Mouse (Mus musculus) midbrain, embryonic 16.5 days (tissue): ENCODE measurements around the gene Dbndd2. TPM values are rescaled to one million over a fixed set of nuclear protein-coding genes. Genes with fewer than 3 reads are reported as not detected.

Experiments
- ATAC-seq: fragments of 200-750 bp; cut with Nextera tagmentation; 2 replicates; pipeline ENCODE4 v1.8.0; 2017; ENCODE audit warnings: moderate TSS enrichment
- H3K27ac ChIP-seq: fragments of 300-500 bp; sonication (generic); 2 replicates; pipeline ENCODE4 v1.5.1; 2014; ENCODE audit warnings: mild to moderate bottlenecking, low read length, mixed read lengths
- H3K27me3 ChIP-seq: fragments of 300-500 bp; sonication (generic); 2 replicates; pipeline ENCODE4 v1.6.1; 2014; ENCODE audit warnings: low read depth, low read length, mixed read lengths; ENCODE audit not compliant: control insufficient read depth, insufficient read depth
- H3K36me3 ChIP-seq: fragments of 300-500 bp; sonication (generic); 2 replicates; pipeline ENCODE4 v1.6.1; 2014; ENCODE audit warnings: mild to moderate bottlenecking, low read length, moderate library complexity, mixed read lengths; ENCODE audit not compliant: control insufficient read depth, insufficient read depth
- H3K4me1 ChIP-seq: fragments of 300-500 bp; sonication (generic); 2 replicates; pipeline ENCODE4 v1.6.1; 2014; ENCODE audit warnings: mild to moderate bottlenecking, low read length, mixed read lengths; ENCODE audit not compliant: control insufficient read depth, insufficient read depth
- H3K4me2 ChIP-seq: fragments of 300-500 bp; sonication (generic); 2 replicates; pipeline ENCODE4 v1.6.1; 2014; ENCODE audit warnings: mild to moderate bottlenecking, low read length, mixed read lengths
- H3K4me3 ChIP-seq: fragments of 300-500 bp; sonication (generic); 2 replicates; pipeline ENCODE4 v1.5.1; 2014; ENCODE audit warnings: low read depth, mild to moderate bottlenecking, low read length, moderate library complexity, mixed read lengths
- H3K9ac ChIP-seq: fragments of 300-500 bp; sonication (generic); 2 replicates; pipeline ENCODE4 v1.6.1; 2014; ENCODE audit warnings: low read depth, low read length, mixed read lengths
- H3K9me3 ChIP-seq: fragments of 300-500 bp; sonication (generic); replicated peaks from 2 replicates; pipeline ENCODE4 v1.6.1; 2014; ENCODE audit warnings: mild to moderate bottlenecking, low read length, mixed read lengths; ENCODE audit not compliant: control insufficient read depth, poor library complexity, severe bottlenecking
- WGBS: fragments of 180-500 bp; shearing (Covaris S2); extraction: QIAGEN DNeasy Blood & Tissue Kit; methylation state at CpG from one replicate; pipeline ENCODE4 v1.1.7; 2014; 5-methylcytosine and 5-hydroxymethylcytosine counted together
- polyA plus RNA-seq: library from polyadenylated mRNA; unstranded; fragments of >200 nt; fragmentation: Nextera tagmentation; extraction: Ambion mirVana; gene quantifications from 2 replicates; pipeline ENCODE4 v1.2.1, GENCODE M21; 2015

Gene Dbndd2
- polyA plus RNA-seq, 1 experiment from 2014 or later, result 17.8 TPM

- H3K4me3 ChIP-seq, result no peak overlapping the region
- H3K27ac ChIP-seq, result no peak overlapping the region
- H3K4me1 ChIP-seq, result no peaks in the 10 kb centered on the region
- H3K9ac ChIP-seq, result no peak overlapping the region
- WGBS, result 90% methylated on average over 14 of the region's 14 CpGs
- no peak overlapping the region for H3K4me2 ChIP-seq
- H3K27me3 ChIP-seq, result no peaks in the 10 kb centered on the region
- no peaks in the 10 kb centered on the region for H3K9me3 ChIP-seq
- ATAC-seq, result no peak
- no peaks in the 10 kb centered on the region for H3K36me3 ChIP-seq
These were observed 36.4 kb upstream of the Dbndd2 start for GRCm38 (mm10) chr2:164449341-164450042.

GRCm38 (mm10) chr2:164452000-164452676 is 33.8 kb upstream of the Dbndd2 start:
- no peak overlapping the region for H3K9ac ChIP-seq
- H3K9me3 ChIP-seq, result no peaks in the 10 kb centered on the region
- ATAC-seq, result no peak
- H3K4me3 ChIP-seq, result no peak overlapping the region
- no peaks in the 10 kb centered on the region for H3K27me3 ChIP-seq
- 52% methylated on average over 13 of the region's 13 CpGs for WGBS
- no peaks in the 10 kb centered on the region for H3K4me1 ChIP-seq
- no peak overlapping the region for H3K4me2 ChIP-seq
- no peaks in the 10 kb centered on the region for H3K36me3 ChIP-seq
- H3K27ac ChIP-seq, result no peak overlapping the region

- Histone ChIP-seq H3K36me3 (no peaks in the 10 kb centered on the region), H3K27me3 (no peaks in the 10 kb centered on the region)
- WGBS, result 85% methylated on average over 14 of the region's 14 CpGs
These were observed 32.7 kb upstream of the Dbndd2 start for GRCm38 (mm10) chr2:164453047-164453757.

GRCm38 (mm10) chr2:164453887-164454500 is 31.9 kb upstream of the Dbndd2 start:
- H3K36me3 ChIP-seq, result no peaks in the 10 kb centered on the region
- H3K4me3 ChIP-seq, result no peak overlapping the region
- H3K9me3 ChIP-seq, result no peaks in the 10 kb centered on the region
- no peak overlapping the region for H3K9ac ChIP-seq
- H3K4me1 ChIP-seq, result no peaks in the 10 kb centered on the region
- H3K4me2 ChIP-seq, result no peak overlapping the region
- H3K27ac ChIP-seq, result no peak overlapping the region
- H3K27me3 ChIP-seq, result no peaks in the 10 kb centered on the region
- ATAC-seq, result no peak
- 66% methylated on average over 7 of the region's 7 CpGs for WGBS

More at GRCm38 (mm10) chr2:164453047-164453757, 32.7 kb upstream of the Dbndd2 start:
- Histone ChIP-seq H3K9ac (no peak overlapping the region), H3K4me1 (no peaks in the 10 kb centered on the region), H3K4me3 (no peak overlapping the region), H3K9me3 (no peaks in the 10 kb centered on the region), H3K4me2 (no peak overlapping the region), H3K27ac (no peak overlapping the region)
- ATAC-seq, result no peak

- no peaks in the 10 kb centered on the region for H3K36me3 ChIP-seq
- H3K4me3 ChIP-seq, result no peak overlapping the region
- 84% methylated on average over 10 of the region's 10 CpGs for WGBS
- H3K9ac ChIP-seq, result no peak overlapping the region
- no peaks in the 10 kb centered on the region for H3K27me3 ChIP-seq
- no peak for ATAC-seq
- H3K4me2 ChIP-seq, result no peak overlapping the region
- no peaks in the 10 kb centered on the region for H3K4me1 ChIP-seq
- H3K9me3 ChIP-seq, result no peaks in the 10 kb centered on the region
- H3K27ac ChIP-seq, result no peak overlapping the region
These were observed 31.1 kb upstream of the Dbndd2 start for GRCm38 (mm10) chr2:164454846-164455245.

GRCm38 (mm10) chr2:164455421-164456190 is 30.3 kb upstream of the Dbndd2 start:
- no peak overlapping the region for H3K4me2 ChIP-seq
- H3K9ac ChIP-seq, result no peak overlapping the region
- no peaks in the 10 kb centered on the region for H3K4me1 ChIP-seq
- H3K9me3 ChIP-seq, result no peaks in the 10 kb centered on the region
- no peaks in the 10 kb centered on the region for H3K27me3 ChIP-seq
- no peak overlapping the region for H3K27ac ChIP-seq
- H3K4me3 ChIP-seq, result no peak overlapping the region
- H3K36me3 ChIP-seq, result no peaks in the 10 kb centered on the region
- no peak for ATAC-seq
- WGBS, result 77% methylated on average over 6 of the region's 6 CpGs

- no peak for ATAC-seq
- Histone ChIP-seq H3K4me3 (no peak overlapping the region), H3K36me3 (no peaks in the 10 kb centered on the region), H3K27ac (no peak overlapping the region), H3K27me3 (no peaks in the 10 kb centered on the region), H3K4me2 (no peak overlapping the region; the same call in 1 of the 2 replicates), H3K9ac (no peak overlapping the region), H3K4me1 (no peaks in the 10 kb centered on the region), H3K9me3 (no peaks in the 10 kb centered on the region)
- WGBS, result 80% methylated on average over 1 of the region's 1 CpGs
These were observed 29.5 kb upstream of the Dbndd2 start for GRCm38 (mm10) chr2:164456413-164456812.

GRCm38 (mm10) chr2:164456864-164457300 is 29.0 kb upstream of the Dbndd2 start, which contains the start of gene Sys1:
TSS of gene Sys1 (plus strand) at chr2:164456964.
- no peaks in the 10 kb centered on the region for H3K36me3 ChIP-seq
- H3K4me2 ChIP-seq, result peak within 1 kb of the TSS; percentile 39
- WGBS, result 3% methylated on average over 7 of the region's 7 CpGs
- no peaks in the 10 kb centered on the region for H3K9me3 ChIP-seq
- no peak for ATAC-seq
- no peaks in the 10 kb centered on the region for H3K27me3 ChIP-seq
- no peak within 1 kb of the TSS for H3K27ac ChIP-seq
- no peak within 1 kb of the TSS for H3K9ac ChIP-seq
- H3K4me3 ChIP-seq, result no peak within 1 kb of the TSS
- peaks cover 4% of the 10 kb centered on the region for H3K4me1 ChIP-seq
